14 mouse cellular contexts compared by ENCODE assay signal in the genomic region with DNA sequence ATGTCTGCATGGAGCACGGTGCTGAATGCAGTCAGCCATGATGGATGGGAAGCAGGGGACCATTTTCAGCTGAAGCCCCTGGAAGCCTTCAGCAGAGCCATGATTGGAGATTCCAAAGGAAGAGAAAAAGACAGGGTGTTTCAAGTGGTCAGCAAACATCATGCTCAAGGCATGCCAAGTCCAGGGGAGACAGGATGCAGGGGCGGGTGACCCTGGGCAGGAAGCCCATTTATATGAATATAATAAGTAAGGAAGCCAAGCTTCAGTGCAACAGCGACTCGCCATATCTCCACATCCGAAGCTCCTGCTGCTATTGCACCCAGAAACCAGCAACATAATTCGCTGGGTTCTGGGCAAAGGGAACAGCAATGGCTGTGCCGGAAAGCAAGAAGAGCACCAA. TPM values are rescaled to one million over a fixed set of nuclear protein-coding genes. Genes with fewer than 3 reads are reported as not detected.
A peak's percentile ranks its signal among the peaks of the same experiment; 100 is the strongest.
DNase-seq lines count a peak whose midpoint lies in the region; ATAC-seq and TF ChIP-seq lines count a peak whose summit lies in the region.
"Had no signal": no experiment of that assay in that cellular context is flagged by ENCODE, and none has a peak within 500 bp of the region (broad histone marks: within the 10 kb centered on the region; RNA-seq: fewer than 3 reads in every experiment).

No protein-coding gene starts in this region.

- whole genome bisulfite sequencing in intestine, postnatal 0 days, result 73% methylated on average over 7 of the region's 7 CpGs
- 71% methylated on average over 7 of the region's 7 CpGs for WGBS in neural tube, embryonic 15.5 days

- no peak overlapping the region for H3K4me2 ChIP-seq in intestine, postnatal 0 days (replicated peaks; ENCODE audit: low read depth)
- no peak overlapping the region for H3K4me2 ChIP-seq in neural tube, embryonic 15.5 days
- H3K4me2 ChIP-seq: liver, embryonic 13.5 days; midbrain, embryonic 13.5 days had no signal

- H3K9ac ChIP-seq in intestine, postnatal 0 days (ENCODE audit: low read depth, low read length), result no peak overlapping the region
- H3K9ac ChIP-seq in neural tube, embryonic 15.5 days (replicated peaks), result no peak overlapping the region
- H3K9ac ChIP-seq: liver, embryonic 13.5 days; midbrain, embryonic 13.5 days had no signal

- no peak for TF ChIP-seq CTCF in intestine, postnatal 0 days (IDR thresholded peaks at IDR 0.05; ENCODE audit: low read depth)

- ATAC-seq in intestine, postnatal 0 days, result no peak
- no peak for ATAC-seq in neural tube, embryonic 15.5 days (ENCODE audit: low FRiP score)
- ATAC-seq: intestine, embryonic 16.5 days; midbrain, embryonic 13.5 days; Patski had no signal

- no peaks in the 10 kb centered on the region for H3K36me3 ChIP-seq in intestine, postnatal 0 days (ENCODE audit: control insufficient read depth, insufficient read depth)
- no peaks in the 10 kb centered on the region for H3K36me3 ChIP-seq in neural tube, embryonic 15.5 days
- H3K36me3 ChIP-seq: liver, embryonic 13.5 days; midbrain, embryonic 13.5 days had no signal

- H3K4me1 ChIP-seq in intestine, postnatal 0 days (replicated peaks; ENCODE audit: control insufficient read depth, insufficient read depth, low read length), result no peaks in the 10 kb centered on the region
- H3K4me1 ChIP-seq in neural tube, embryonic 15.5 days, result peaks cover 36% of the 10 kb centered on the region

- H3K27me3 ChIP-seq in intestine, postnatal 0 days (replicated peaks; ENCODE audit: control insufficient read depth, insufficient read depth, low read length), result no peaks in the 10 kb centered on the region
- H3K27me3 ChIP-seq in neural tube, embryonic 15.5 days (replicated peaks), result no peaks in the 10 kb centered on the region
- H3K27me3 ChIP-seq: liver, embryonic 13.5 days; midbrain, embryonic 13.5 days; Patski had no signal

- no peaks in the 10 kb centered on the region for H3K9me3 ChIP-seq in intestine, postnatal 0 days (ENCODE audit: control insufficient read depth)
- no peaks in the 10 kb centered on the region for H3K9me3 ChIP-seq in neural tube, embryonic 15.5 days (replicated peaks)
- H3K9me3 ChIP-seq: liver, embryonic 13.5 days; midbrain, embryonic 13.5 days had no signal

- H3K4me3 ChIP-seq in intestine, postnatal 0 days (ENCODE audit: low read depth, low read length), result no peak overlapping the region
- no peak overlapping the region for H3K4me3 ChIP-seq in neural tube, embryonic 15.5 days (replicated peaks)
- H3K4me3 ChIP-seq: liver, embryonic 13.5 days; midbrain, embryonic 13.5 days had no signal

- H3K27ac ChIP-seq in intestine, postnatal 0 days (ENCODE audit: low read depth, low read length), result no peak overlapping the region
- H3K27ac ChIP-seq in neural tube, embryonic 15.5 days (replicated peaks), result no peak overlapping the region
- H3K27ac ChIP-seq: liver, embryonic 13.5 days; midbrain, embryonic 13.5 days had no signal

- peak; percentile 62 for DNase-seq in cerebellum, adult 9-11 months
- DNase-seq in cerebellum, postnatal 4 days (ENCODE audit: low spot score in 2 of 2), result no peak
- DNase-seq in Muller cell, postnatal 12 days (ENCODE audit: inconsistent ontology term), result peak; percentile 46
- peak; percentile 31 to 44 for DNase-seq in heart, adult 9 months (ENCODE audit: low spot score in 2 of 2)
- peak; percentile 58 to 67 for DNase-seq in kidney, postnatal 4 days
- DNase-seq in urinary bladder, postnatal 36 days (ENCODE audit: low spot score in 2 of 2), result no peak
- DNase-seq: embryo, embryonic 11 days; liver, embryonic 13.5 days; thymus, adult 2 months had no signal

RNA-seq across cellular contexts. Expression of gene Pitpnm3, which starts 41.1 kb away (rescaled TPM):
- polyA plus RNA-seq in intestine, postnatal 0 days (2015; fragmentation: Nextera tagmentation; extraction: Ambion mirVana), result 0.68 and 0.86 TPM in 2 replicates
- polyA plus RNA-seq in neural tube, embryonic 15.5 days (2015; fragmentation: Nextera tagmentation; extraction: Ambion mirVana), result 4.5 and 5.3 TPM in 2 replicates

RNA-seq across cellular contexts. Expression of gene Pimreg, which starts 52.6 kb away (rescaled TPM):
- 14.0 and 17.4 TPM in 2 replicates for polyA plus RNA-seq in intestine, postnatal 0 days (2015; fragmentation: Nextera tagmentation; extraction: Ambion mirVana)
- polyA plus RNA-seq in neural tube, embryonic 15.5 days (2015; fragmentation: Nextera tagmentation; extraction: Ambion mirVana), result 19.1 and 33.3 TPM in 2 replicates

RNA-seq across cellular contexts. Expression of gene Aipl1, which starts 57.1 kb away (rescaled TPM):
- polyA plus RNA-seq in intestine, postnatal 0 days (2015; fragmentation: Nextera tagmentation; extraction: Ambion mirVana), result 0.10 and 0.17 TPM in 2 replicates
- 0.36 and 0.41 TPM in 2 replicates for polyA plus RNA-seq in neural tube, embryonic 15.5 days (2015; fragmentation: Nextera tagmentation; extraction: Ambion mirVana)

Comparison
In these comparisons a context has a peak if more than half of its experiments do, and no peak if none do; other contexts are left out.
1. DNase-seq: peak in cerebellum, adult 9-11 months (single experiment), Muller cell, postnatal 12 days (single experiment), heart, adult 9 months (2 of 2) and kidney, postnatal 4 days (2 of 2); none in cerebellum, postnatal 4 days (0 of 2) and urinary bladder, postnatal 36 days (0 of 2).